Mouse (Mus musculus) intestine, postnatal 0 days (tissue): Measurements from ENCODE around the gene Slc44a4. TPM values are rescaled to one million over a fixed set of nuclear protein-coding genes. Genes with fewer than 3 reads are reported as not detected.

Experiments
- ATAC-seq: fragments of 200-750 bp; cut with Nextera tagmentation; 2 replicates; pipeline ENCODE4 v1.8.0; 2017; ENCODE audit warnings: mild to moderate bottlenecking, moderate TSS enrichment, moderate library complexity
- H3K27ac ChIP-seq: fragments of 300-500 bp; sonication (generic); 2 replicates; pipeline ENCODE4 v1.5.1; 2014; ENCODE audit warnings: mild to moderate bottlenecking, low read depth, low read length, moderate library complexity
- H3K27me3 ChIP-seq: fragments of 300-500 bp; sonication (generic); replicated peaks from 2 replicates; pipeline ENCODE4 v1.6.1; 2014; ENCODE audit warnings: low read length, mixed read lengths; ENCODE audit not compliant: control insufficient read depth, insufficient read depth
- H3K36me3 ChIP-seq: fragments of 300-500 bp; sonication (generic); 2 replicates; pipeline ENCODE4 v1.6.1; 2014; ENCODE audit warnings: mild to moderate bottlenecking, moderate library complexity; ENCODE audit not compliant: control insufficient read depth, insufficient read depth
- H3K4me1 ChIP-seq: fragments of 300-500 bp; sonication (generic); replicated peaks from 2 replicates; pipeline ENCODE4 v1.6.1; 2014; ENCODE audit warnings: antibody characterized with exemption, low read length, mixed read lengths; ENCODE audit not compliant: control insufficient read depth, insufficient read depth
- H3K4me2 ChIP-seq: fragments of 300-500 bp; sonication (generic); replicated peaks from 2 replicates; pipeline ENCODE4 v1.6.1; 2014; ENCODE audit warnings: low read depth, mild to moderate bottlenecking, moderate library complexity
- H3K4me3 ChIP-seq: fragments of 300-500 bp; sonication (generic); 2 replicates; pipeline ENCODE4 v1.5.1; 2014; ENCODE audit warnings: low read depth, low read length
- H3K9ac ChIP-seq: fragments of 300-500 bp; sonication (generic); 2 replicates; pipeline ENCODE4 v1.6.1; 2014; ENCODE audit warnings: mild to moderate bottlenecking, low read depth, low read length
- H3K9me3 ChIP-seq: fragments of 300-500 bp; sonication (generic); 2 replicates; pipeline ENCODE4 v1.6.1; 2016; ENCODE audit warnings: mixed run types; ENCODE audit not compliant: control insufficient read depth
- CTCF ChIP-seq: sonication (generic); IDR thresholded peaks from 2 replicates; pipeline ENCODE4 v1.5.1; 2016; ENCODE audit warnings: low read depth, mild to moderate bottlenecking, control low read depth, antibody characterized with exemption, moderate library complexity
- WGBS: fragments of 180-500 bp; shearing (Covaris S2); extraction: QIAGEN DNeasy Blood & Tissue Kit; methylation state at CpG from one replicate; pipeline ENCODE4 v1.1.7; 2014; 5-methylcytosine and 5-hydroxymethylcytosine counted together
- polyA plus RNA-seq: library from polyadenylated mRNA; unstranded; fragments of >200 nt; fragmentation: Nextera tagmentation; extraction: Ambion mirVana; gene quantifications from 2 replicates; pipeline ENCODE4 v1.2.1, GENCODE M21; 2015

The Slc44a4 gene
- polyA plus RNA-seq, 1 experiment from 2014 or later, result 119 TPM

DNA sequence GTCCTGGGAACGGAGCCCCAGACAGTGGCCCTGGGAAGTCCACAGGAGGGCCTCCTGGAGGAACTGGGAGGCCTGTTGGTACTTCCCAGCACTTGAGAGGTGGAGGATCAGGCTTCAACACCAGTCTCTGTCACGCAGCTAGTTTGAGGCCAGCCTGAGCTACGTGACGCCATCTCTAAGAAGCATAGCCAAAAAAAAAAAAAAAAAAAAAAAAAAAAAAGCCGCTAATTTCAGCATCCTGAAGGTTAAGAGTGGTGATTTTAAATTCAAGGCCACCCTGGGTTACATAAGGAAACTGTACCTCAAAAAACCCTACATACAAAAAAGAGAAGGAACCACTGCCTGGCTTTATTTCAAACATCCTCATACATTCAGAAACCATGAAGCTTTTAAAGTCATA is 10.0 kb downstream of the Slc44a4 start:
- Histone ChIP-seq H3K27me3 (no peaks in the 10 kb centered on the region), H3K4me3 (no peak overlapping the region), H3K9ac (no peak overlapping the region), H3K9me3 (no peaks in the 10 kb centered on the region), H3K4me2 (no peak overlapping the region), H3K4me1 (no peaks in the 10 kb centered on the region), H3K36me3 (peaks cover 35% of the 10 kb centered on the region; the same call in 1 of the 2 replicates), H3K27ac (no peak overlapping the region)
- no peak for ATAC-seq
- 76% methylated on average over 5 of the region's 5 CpGs for WGBS
- TF ChIP-seq CTCF, result no peak

- no peaks in the 10 kb centered on the region for H3K9me3 ChIP-seq
- ATAC-seq, result no peak
- no peak overlapping the region for H3K9ac ChIP-seq
- no peak overlapping the region for H3K27ac ChIP-seq
- H3K4me2 ChIP-seq, result no peak overlapping the region
- H3K4me3 ChIP-seq, result no peak overlapping the region
- H3K27me3 ChIP-seq, result no peaks in the 10 kb centered on the region
- WGBS, result 86% methylated on average over 18 of the region's 18 CpGs
- H3K36me3 ChIP-seq, result peaks cover 14% of the 10 kb centered on the region; the same call in 1 of the 2 replicates
- no peaks in the 10 kb centered on the region for H3K4me1 ChIP-seq
- TF ChIP-seq CTCF, result no peak
These were observed 13.2 kb downstream of the Slc44a4 start for GRCm38 (mm10) chr17:34927306-34928019.

DNA sequence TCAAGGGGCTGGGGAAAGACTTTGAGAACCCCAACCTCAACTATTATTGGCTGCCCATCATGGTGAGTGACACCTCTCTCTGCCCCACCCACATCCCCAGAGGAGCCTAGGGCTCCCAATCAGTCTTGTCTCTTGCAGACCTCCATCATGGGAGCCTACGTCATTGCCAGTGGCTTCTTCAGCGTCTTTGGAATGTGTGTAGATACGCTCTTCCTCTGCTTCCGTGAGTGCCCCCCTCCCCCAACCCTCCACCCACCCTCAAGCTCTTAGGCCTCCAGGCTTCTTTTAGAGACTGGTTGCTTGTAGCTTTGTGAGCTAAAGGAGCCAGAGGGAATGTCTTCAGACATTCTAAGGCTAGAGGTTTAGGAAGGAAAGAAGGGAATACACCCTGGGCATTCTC is 14.6 kb downstream of the Slc44a4 start:
- no peak overlapping the region for H3K27ac ChIP-seq
- no peaks in the 10 kb centered on the region for H3K9me3 ChIP-seq
- H3K36me3 ChIP-seq, result peaks cover 24% of the 10 kb centered on the region; the same call in 1 of the 2 replicates
- no peaks in the 10 kb centered on the region for H3K4me1 ChIP-seq
- TF ChIP-seq CTCF, result no peak
- no peaks in the 10 kb centered on the region for H3K27me3 ChIP-seq
- H3K4me3 ChIP-seq, result no peak overlapping the region
- 68% methylated on average over 4 of the region's 4 CpGs for WGBS
- no peak overlapping the region for H3K4me2 ChIP-seq
- ATAC-seq, result no peak
- H3K9ac ChIP-seq, result no peak overlapping the region

- peak within 1 kb of the TSS; percentile 95 for H3K4me2 ChIP-seq
- no peaks in the 10 kb centered on the region for H3K9me3 ChIP-seq
- under 1% methylated on average over 34 of the region's 38 CpGs for WGBS
- peak; percentile 91 for TF ChIP-seq CTCF
- ATAC-seq, result peak; percentile 95
- no peaks in the 10 kb centered on the region for H3K4me1 ChIP-seq
- H3K9ac ChIP-seq, result peak within 1 kb of the TSS; percentile 77
- H3K36me3 ChIP-seq, result peaks cover 43% of the 10 kb centered on the region
- no peaks in the 10 kb centered on the region for H3K27me3 ChIP-seq
- H3K27ac ChIP-seq, result peak within 1 kb of the TSS; percentile 80
- peak within 1 kb of the TSS; percentile 77 for H3K4me3 ChIP-seq
These were observed 16.9 kb downstream of the Slc44a4 start, which contains the start of gene Neu1 for GRCm38 (mm10) chr17:34931061-34931734. TSS of gene Neu1 (plus strand) at chr17:34931253.

- Histone ChIP-seq H3K36me3 (peaks cover 43% of the 10 kb centered on the region), H3K4me3 (peak overlapping the region; percentile 77), H3K4me2 (peak overlapping the region; percentile 95), H3K9ac (peak overlapping the region; percentile 77), H3K27ac (peak overlapping the region; percentile 80), H3K4me1 (no peaks in the 10 kb centered on the region), H3K27me3 (no peaks in the 10 kb centered on the region), H3K9me3 (no peaks in the 10 kb centered on the region)
- ATAC-seq, result 0 out of 2 replicates have a peak, but pooled peaks have one; percentile 2
- WGBS, result 7% methylated on average over 14 of the region's 14 CpGs
- TF ChIP-seq CTCF, result no peak
These were observed 17.5 kb downstream of the Slc44a4 start for GRCm38 (mm10) chr17:34931735-34932098.

DNA sequence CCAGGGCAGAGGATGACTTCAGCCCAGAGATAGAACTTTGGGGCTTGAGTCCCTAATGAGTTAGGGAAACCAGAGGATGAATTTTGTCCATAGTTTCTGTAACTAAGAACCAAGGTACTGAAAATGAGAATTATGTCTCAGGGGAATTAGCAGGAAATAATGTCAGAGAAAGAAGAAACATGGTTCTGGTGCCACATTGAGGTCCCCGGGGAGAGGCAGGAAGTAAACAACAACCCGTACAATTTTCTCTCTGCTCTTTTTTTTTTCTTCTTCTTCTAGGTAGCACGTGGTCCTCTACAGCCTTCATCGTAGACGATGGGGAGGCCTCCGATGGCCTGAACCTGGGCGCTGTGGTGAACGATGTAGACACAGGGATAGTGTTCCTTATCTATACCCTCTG is 18.0 kb downstream of the Slc44a4 start:
- H3K4me1 ChIP-seq, result no peaks in the 10 kb centered on the region
- H3K9ac ChIP-seq, result peak overlapping the region; percentile 77; the same call in 1 of the 2 replicates
- no peak for ATAC-seq
- H3K36me3 ChIP-seq, result peaks cover 43% of the 10 kb centered on the region
- H3K4me3 ChIP-seq, result peak overlapping the region; percentile 77
- H3K9me3 ChIP-seq, result no peaks in the 10 kb centered on the region
- H3K4me2 ChIP-seq, result peak overlapping the region; percentile 95
- no peaks in the 10 kb centered on the region for H3K27me3 ChIP-seq
- 36% methylated on average over 8 of the region's 8 CpGs for WGBS
- TF ChIP-seq CTCF, result no peak
- no peak overlapping the region for H3K27ac ChIP-seq
